Mouse (Mus musculus) forebrain, embryonic 10.5 days (tissue): ENCODE data around the gene AI467606. TPM values are rescaled to one million over a fixed set of nuclear protein-coding genes. Genes with fewer than 3 reads are reported as not detected.
"Not testable (repeated sequence)": the region's sequence is repeated elsewhere in the genome, so short reads cannot be mapped to it uniquely, and the experiment has no call there.

Source experiments
- DNase-seq: peaks from one replicate; pipeline ENCODE4 v3.0.0-alpha.2; 2017; ENCODE audit warnings: low spot score; ENCODE audit errors: extremely low spot score
- H3K27ac ChIP-seq: fragments of 300-500 bp; sonication (generic); 2 replicates; pipeline ENCODE4 v1.5.1; 2016; ENCODE audit warnings: mild to moderate bottlenecking
- H3K27me3 ChIP-seq: fragments of 300-500 bp; sonication (generic); 2 replicates; pipeline ENCODE4 v1.6.1; 2016; ENCODE audit warnings: mild to moderate bottlenecking; ENCODE audit not compliant: poor library complexity, severe bottlenecking
- H3K36me3 ChIP-seq: fragments of 300-500 bp; sonication (generic); replicated peaks from 2 replicates; pipeline ENCODE4 v1.6.1; 2016; ENCODE audit warnings: mild to moderate bottlenecking, moderate library complexity
- H3K4me1 ChIP-seq: fragments of 300-500 bp; sonication (generic); 2 replicates; pipeline ENCODE4 v1.6.1; 2016
- H3K4me3 ChIP-seq: fragments of 300-500 bp; sonication (generic); 2 replicates; pipeline ENCODE4 v1.5.1; 2016; ENCODE audit warnings: mild to moderate bottlenecking, moderate library complexity
- H3K9me3 ChIP-seq: fragments of 300-500 bp; sonication (generic); 2 replicates; pipeline ENCODE4 v1.6.1; 2016; ENCODE audit warnings: mild to moderate bottlenecking, moderate library complexity
- WGBS: fragments of 180-500 bp; shearing (Covaris S2); methylation state at CpG from one replicate; pipeline ENCODE4 v1.1.7; 2016; 5-methylcytosine and 5-hydroxymethylcytosine counted together
- polyA plus RNA-seq: library from polyadenylated mRNA; unstranded; fragments of >200 nt; fragmentation: Nextera tagmentation; extraction: Ambion mirVana; gene quantifications from 2 replicates; pipeline ENCODE4 v1.2.1, GENCODE M21; 2016

Gene AI467606
- polyA plus RNA-seq, 1 experiment from 2014 or later = 0.74 TPM

DNA sequence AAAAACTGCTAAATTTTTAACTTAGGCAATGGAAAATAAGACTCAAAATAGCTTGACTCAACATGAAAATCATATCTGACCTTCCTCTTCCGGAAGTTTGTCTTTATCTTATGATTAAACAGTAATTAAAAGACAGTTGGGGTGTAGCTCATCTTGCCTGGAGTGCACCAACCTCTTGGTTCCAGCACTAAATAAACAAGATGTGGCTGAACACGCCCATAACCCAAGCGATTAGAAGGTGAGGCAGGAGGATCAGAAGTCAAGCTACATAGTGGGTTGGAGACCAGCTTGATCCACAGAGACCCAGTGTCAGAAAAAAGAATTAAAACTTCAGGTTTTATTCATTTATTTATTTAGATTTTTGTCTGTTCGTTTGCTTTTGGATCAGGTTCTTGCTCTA, 7.5 kb upstream of the AI467606 start:
- WGBS = 87% methylated on average over 4 of the region's 4 CpGs

DNA sequence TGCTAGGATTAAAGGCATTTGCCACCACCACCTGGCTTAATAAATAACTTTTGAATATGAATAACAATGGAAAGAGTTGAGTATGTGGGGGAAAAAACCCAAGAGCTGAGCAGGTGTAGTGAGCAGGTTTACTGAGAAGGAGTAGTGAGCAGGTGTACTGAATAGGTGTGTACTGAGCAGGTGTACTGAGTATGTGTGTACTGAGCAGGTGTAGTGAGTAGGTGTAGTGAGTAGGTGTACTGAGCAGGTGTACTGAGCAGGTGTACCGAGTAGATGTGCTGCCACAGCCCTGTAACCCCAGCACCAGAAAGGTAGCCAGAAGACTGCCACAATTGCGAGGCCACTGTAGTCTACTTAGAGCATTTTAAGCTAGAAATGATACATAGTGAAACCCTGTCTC, 6.4 kb upstream of the AI467606 start:
- Histone ChIP-seq H3K4me1 (peaks cover 14% of the 10 kb centered on the region), H3K36me3 (no peaks in the 10 kb centered on the region), H3K27me3 (no peaks in the 10 kb centered on the region), H3K4me3 (no peak overlapping the region), H3K9me3 (no peaks in the 10 kb centered on the region), H3K27ac (no peak overlapping the region)
- 87% methylated on average over 2 of the region's 2 CpGs for WGBS
- no peak for DNase-seq

More for the DNA sequence above, 7.5 kb upstream of the AI467606 start:
- DNase-seq = no peak
- Histone ChIP-seq H3K27me3 (no peaks in the 10 kb centered on the region), H3K4me1 (peaks cover 4% of the 10 kb centered on the region), H3K27ac (no peak overlapping the region), H3K36me3 (no peaks in the 10 kb centered on the region), H3K4me3 (no peak overlapping the region), H3K9me3 (no peaks in the 10 kb centered on the region)

DNA sequence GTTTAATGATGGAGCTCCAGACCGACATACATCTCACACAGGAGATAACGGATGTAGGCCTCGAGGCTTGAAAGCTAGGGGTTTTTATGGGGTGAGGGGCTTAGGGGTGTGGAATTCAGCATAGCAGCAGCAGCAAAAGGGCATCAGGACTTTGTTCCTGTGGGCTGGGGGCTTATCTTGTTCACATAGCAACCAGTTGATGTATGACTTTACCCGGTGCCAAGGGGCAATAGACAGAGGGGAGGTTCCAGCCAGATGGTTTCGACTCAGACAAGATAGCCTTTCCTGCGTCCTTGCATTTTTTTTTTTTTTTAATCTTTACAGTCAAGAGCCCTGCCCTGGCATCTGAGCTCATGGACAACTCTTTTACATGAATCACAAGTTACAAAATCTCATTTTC, 5.4 kb upstream of the AI467606 start:
- H3K4me1 ChIP-seq = peaks cover 23% of the 10 kb centered on the region
- H3K27me3 ChIP-seq, H3K36me3 ChIP-seq, H3K4me3 ChIP-seq, H3K27ac ChIP-seq, H3K9me3 ChIP-seq, DNase-seq: not testable (repeated sequence)
- WGBS = 89% methylated on average over 6 of the region's 6 CpGs

DNA sequence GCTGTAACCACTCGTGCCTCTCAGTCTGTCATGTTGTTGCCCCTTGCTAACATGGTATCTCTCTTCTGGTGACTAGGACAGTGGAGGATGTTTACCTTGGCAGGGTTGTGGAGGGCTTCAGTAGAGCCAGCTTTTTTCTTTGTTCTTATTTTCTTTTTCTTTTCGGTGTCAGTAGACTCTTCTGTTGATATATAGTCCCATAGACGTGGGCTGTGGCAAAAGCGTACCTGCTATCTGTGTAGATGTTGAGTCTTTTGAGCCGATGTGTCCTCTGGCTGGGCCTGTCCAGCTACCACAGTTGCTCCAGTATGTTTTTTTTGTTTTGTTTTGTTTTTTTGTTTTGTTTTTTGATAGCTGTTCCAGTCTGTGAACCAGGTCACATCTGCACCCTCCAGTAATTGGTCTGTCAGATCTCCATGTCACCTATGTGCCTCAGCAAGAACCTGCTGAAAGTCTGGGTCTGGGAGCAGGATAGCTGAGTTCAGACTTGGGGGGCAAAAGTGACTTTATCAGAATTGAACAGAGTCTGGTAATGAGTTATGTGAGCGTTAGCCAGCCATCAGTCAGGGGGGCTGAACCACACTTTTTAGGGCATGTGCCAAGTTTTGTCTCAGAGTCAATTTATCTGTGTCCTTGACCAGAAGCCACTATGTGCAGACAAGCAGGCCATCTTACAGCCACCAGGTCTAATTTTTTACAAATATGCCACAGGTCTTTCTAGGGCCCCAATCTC, 3.7 kb upstream of the AI467606 start, which contains the start of gene Zg16:
Gene Zg16 (minus strand): TSS at position 51 of the 733 bp plus-strand sequence.
- H3K36me3 ChIP-seq = not testable (repeated sequence)
- 91% methylated on average over 6 of the region's 6 CpGs for whole genome bisulfite sequencing

DNA sequence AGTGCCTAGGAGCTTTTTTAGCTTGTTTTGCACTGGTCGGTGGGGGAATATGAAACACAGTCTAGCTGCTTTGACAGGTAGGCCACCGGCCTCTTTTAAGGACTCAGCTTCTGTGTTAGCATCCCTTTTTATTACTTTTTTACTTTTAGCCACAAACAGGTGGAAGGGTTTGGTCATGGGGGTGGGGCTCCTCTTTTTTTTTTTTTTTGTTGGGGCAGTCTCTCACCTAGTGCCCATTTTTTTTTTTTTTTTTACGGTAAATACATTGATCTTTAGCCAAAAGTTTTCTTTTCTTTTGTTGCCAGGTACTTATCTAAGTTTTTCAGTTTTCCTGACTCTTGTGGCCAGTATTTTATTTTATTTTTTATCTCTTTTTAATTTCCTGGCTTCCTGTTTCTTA, 3.1 kb upstream of the AI467606 start:
- no peak for DNase-seq
- Histone ChIP-seq H3K9me3 (no peaks in the 10 kb centered on the region), H3K27me3 (no peaks in the 10 kb centered on the region), H3K4me1 (peaks cover 37% of the 10 kb centered on the region), H3K4me3 (no peak overlapping the region), H3K36me3 (no peaks in the 10 kb centered on the region), H3K27ac (no peak overlapping the region)
- WGBS = 92% methylated on average over 3 of the region's 3 CpGs

More for the DNA sequence above, 3.7 kb upstream of the AI467606 start, which contains the start of gene Zg16:
- not testable (repeated sequence) for H3K9me3 ChIP-seq, H3K4me3 ChIP-seq, DNase-seq, H3K27me3 ChIP-seq, H3K27ac ChIP-seq
- H3K4me1 ChIP-seq = peaks cover 37% of the 10 kb centered on the region

- Histone ChIP-seq H3K27me3 (no peaks in the 10 kb centered on the region), H3K27ac (peak overlapping the region; percentile 73), H3K4me3 (peak overlapping the region; percentile 41), H3K9me3 (no peaks in the 10 kb centered on the region), H3K36me3 (no peaks in the 10 kb centered on the region), H3K4me1 (peaks cover 37% of the 10 kb centered on the region)
- DNase-seq = no peak
- WGBS = 24% methylated on average over 27 of the region's 27 CpGs
Measured at GRCm38 (mm10) chr7:127088901-127089845, 2.0 kb upstream of the AI467606 start.

DNA sequence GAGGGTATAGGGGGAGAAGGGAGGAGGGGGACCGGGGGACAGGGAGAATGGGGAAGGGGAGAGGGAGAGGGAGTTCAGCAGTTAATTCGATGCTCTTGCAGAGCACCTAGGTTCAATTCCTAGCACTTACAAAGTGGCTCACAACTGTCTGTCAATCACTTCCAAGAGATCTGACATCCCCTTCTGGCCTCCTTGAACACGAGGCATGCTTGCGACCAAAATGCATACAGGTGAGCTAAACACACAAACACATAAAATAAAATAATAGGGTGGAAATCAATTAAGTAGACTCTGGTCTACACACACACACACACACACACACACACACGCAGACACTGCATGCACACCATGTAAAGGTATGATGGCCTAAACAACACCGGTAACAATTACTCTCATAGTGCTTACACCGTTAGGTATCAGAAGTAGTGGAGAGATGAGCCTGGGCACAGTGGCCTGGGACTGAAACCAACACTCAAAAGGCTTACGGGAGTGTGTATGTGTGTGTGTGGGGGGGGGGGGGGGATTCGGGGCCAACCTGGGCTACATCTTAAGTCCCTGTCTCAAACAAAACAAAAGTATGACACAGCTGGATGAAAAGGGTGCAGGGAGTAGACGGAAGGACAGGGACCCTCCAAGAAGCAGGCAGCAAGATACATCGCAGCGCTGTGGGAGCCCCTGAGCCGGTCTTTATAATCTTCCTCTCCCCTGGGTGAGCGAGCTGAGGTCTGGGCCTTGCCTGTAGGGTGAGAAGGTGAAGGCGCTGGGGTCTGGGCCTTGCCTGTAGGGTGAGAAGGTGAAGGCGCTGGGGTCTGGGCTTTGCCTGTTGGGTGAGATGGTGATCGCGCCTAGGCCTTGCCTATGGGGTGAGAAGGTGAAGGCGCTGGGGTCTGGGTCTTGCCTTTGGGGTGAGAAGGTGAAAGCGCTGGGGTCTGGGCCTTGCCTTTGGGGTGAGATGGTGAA, 725 bp upstream of the AI467606 start:
- Histone ChIP-seq H3K4me3 (peak overlapping the region; percentile 9; the same call in 1 of the 2 replicates), H3K27ac (peak overlapping the region; percentile 72; the same call in 1 of the 2 replicates), H3K9me3 (no peaks in the 10 kb centered on the region), H3K36me3 (no peaks in the 10 kb centered on the region), H3K27me3 (no peaks in the 10 kb centered on the region), H3K4me1 (peaks cover 37% of the 10 kb centered on the region)
- DNase-seq = no peak
- WGBS = 85% methylated on average over 20 of the region's 20 CpGs

- Histone ChIP-seq H3K4me3 (no peak overlapping the region), H3K36me3 (no peaks in the 10 kb centered on the region), H3K27me3 (no peaks in the 10 kb centered on the region), H3K4me1 (peaks cover 34% of the 10 kb centered on the region), H3K27ac (no peak overlapping the region), H3K9me3 (no peaks in the 10 kb centered on the region)
- no peak for DNase-seq
- 80% methylated on average over 3 of the region's 3 CpGs for WGBS
Measured at GRCm38 (mm10) chr7:127093914-127094313, 2.8 kb downstream of the AI467606 start.

DNA sequence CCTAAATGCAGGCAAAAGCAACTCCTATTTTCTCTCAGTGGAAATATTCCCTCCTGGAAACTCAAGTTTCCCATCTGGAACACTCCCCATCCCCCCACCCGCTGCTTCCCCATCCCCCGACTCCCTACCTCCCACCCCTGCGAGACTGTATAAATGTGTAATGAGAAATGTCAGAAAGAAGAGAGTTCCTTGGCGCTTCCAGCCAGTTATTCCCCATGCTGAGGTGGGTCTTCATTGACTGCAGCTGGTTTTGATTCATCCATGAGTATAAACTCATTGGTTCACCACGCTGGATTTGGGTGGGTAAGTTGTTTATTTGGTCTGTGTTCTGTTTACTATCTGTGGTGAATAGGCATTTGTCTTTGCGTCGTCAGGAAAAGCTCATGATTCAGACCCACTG, 5.3 kb downstream of the AI467606 start:
- Histone ChIP-seq H3K27ac (no peak overlapping the region), H3K9me3 (no peaks in the 10 kb centered on the region), H3K4me1 (peaks cover 9% of the 10 kb centered on the region), H3K36me3 (no peaks in the 10 kb centered on the region), H3K4me3 (no peak overlapping the region), H3K27me3 (no peaks in the 10 kb centered on the region)
- WGBS = 74% methylated on average over 7 of the region's 7 CpGs
- no peak for DNase-seq

DNA sequence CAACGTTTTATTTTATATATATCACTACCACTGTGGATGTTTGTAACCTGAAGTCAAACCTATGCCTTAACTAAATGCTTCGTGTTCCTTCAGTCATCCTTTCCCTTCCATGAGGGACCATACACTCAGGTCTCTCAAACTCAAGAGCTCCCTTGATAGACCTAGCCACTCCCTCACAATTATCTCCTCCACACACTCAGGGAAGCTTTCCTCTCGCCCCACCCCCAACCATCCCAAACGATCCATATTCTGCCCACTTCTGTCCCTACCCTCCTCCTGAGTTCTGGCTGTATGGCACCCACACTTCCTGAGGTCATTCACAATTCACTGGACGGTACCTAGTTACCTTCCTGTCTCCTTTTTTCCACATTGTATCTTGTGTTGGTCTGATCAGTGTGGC, 7.4 kb downstream of the AI467606 start:
- Histone ChIP-seq H3K4me3 (no peak overlapping the region), H3K27ac (no peak overlapping the region), H3K27me3 (no peaks in the 10 kb centered on the region), H3K4me1 (no peaks in the 10 kb centered on the region), H3K36me3 (no peaks in the 10 kb centered on the region), H3K9me3 (no peaks in the 10 kb centered on the region)
- DNase-seq = no peak
- WGBS = 91% methylated on average over 5 of the region's 5 CpGs

DNA sequence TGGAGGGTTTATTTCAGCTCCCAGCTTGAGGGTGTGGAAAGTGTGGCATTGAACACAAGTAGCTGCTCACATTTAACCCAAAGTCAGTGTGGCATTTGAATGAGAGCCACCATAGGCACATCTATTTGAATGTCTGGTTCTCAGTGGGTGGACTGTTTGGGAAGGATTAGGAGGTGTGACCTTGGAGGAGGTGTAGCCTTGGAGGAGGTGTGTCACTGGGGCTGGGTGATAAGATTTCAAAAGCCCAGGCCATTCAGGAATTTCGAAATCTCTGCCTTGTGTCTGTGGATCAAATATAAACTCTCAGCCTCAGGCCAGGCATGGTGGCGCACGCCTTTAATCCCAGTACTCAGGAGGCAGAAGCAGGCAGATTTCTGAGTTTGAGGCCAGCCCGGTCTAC, 7.8 kb downstream of the AI467606 start:
- WGBS = 90% methylated on average over 4 of the region's 4 CpGs
- H3K9me3 ChIP-seq = no peaks in the 10 kb centered on the region
- H3K4me1 ChIP-seq = no peaks in the 10 kb centered on the region; the same call in 1 of the 2 replicates
- no peak overlapping the region for H3K27ac ChIP-seq
- no peaks in the 10 kb centered on the region for H3K36me3 ChIP-seq
- H3K4me3 ChIP-seq = no peak overlapping the region
- H3K27me3 ChIP-seq = no peaks in the 10 kb centered on the region
- no peak for DNase-seq

DNA sequence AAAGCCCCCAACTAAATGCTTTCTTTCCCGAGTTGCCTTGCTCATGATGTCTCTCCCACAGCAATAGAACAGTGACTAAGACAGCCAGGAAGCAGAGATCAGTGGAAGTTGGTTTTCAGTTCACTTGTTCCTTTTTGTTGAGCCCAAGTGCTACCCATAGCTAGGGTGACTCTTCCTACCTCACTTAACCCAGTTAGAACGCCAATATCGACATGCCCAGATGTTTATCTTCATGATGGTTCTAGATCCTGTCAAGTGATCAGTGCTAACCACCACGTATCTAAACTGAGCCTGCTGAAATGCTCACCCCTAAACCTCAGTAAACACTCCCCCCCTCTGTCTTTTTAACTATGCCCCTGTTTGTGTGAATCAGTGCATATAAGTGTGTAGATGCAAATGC, 8.4 kb downstream of the AI467606 start:
- H3K27ac ChIP-seq = no peak overlapping the region
- DNase-seq = no peak
- WGBS = 87% methylated on average over 4 of the region's 4 CpGs
- no peaks in the 10 kb centered on the region for H3K36me3 ChIP-seq
- no peaks in the 10 kb centered on the region for H3K9me3 ChIP-seq
- no peaks in the 10 kb centered on the region for H3K27me3 ChIP-seq
- H3K4me1 ChIP-seq = peaks cover 6% of the 10 kb centered on the region
- H3K4me3 ChIP-seq = no peak overlapping the region
